9 mouse cellular contexts compared by ENCODE assay signal in genomic region chr5:38196821-38197481, GRCm38 (mm10). TPM values are rescaled to one million over a fixed set of nuclear protein-coding genes. Genes with fewer than 3 reads are reported as not detected.
DNase-seq lines count a peak whose midpoint lies in the region; ATAC-seq and TF ChIP-seq lines count a peak whose summit lies in the region.
"Had no signal": no experiment of that assay in that cellular context is flagged by ENCODE, and none has a peak within 500 bp of the region (broad histone marks: within the 10 kb centered on the region; RNA-seq: fewer than 3 reads in every experiment).

No protein-coding gene starts in this region.

- H3K36me3 ChIP-seq in heart, postnatal 0 days (replicated peaks; ENCODE audit: control insufficient read depth, insufficient read depth, low read length) = peaks cover 21% of the 10 kb centered on the region
- H3K36me3 ChIP-seq in midbrain, embryonic 12.5 days = peaks cover 29% of the 10 kb centered on the region
- peaks cover 24% of the 10 kb centered on the region; the same call in 1 of the 2 replicates for H3K36me3 ChIP-seq in kidney, embryonic 14.5 days (ENCODE audit: control insufficient read depth, insufficient read depth, low read length)

- DNase-seq in heart, postnatal 0 days (ENCODE audit: low spot score) = no peak
- DNase-seq in heart, adult 18-20 months = no peak
- DNase-seq in MN1 (ENCODE audit: low spot score) = peak; percentile 91
- peak; percentile 35 for DNase-seq in adrenal gland, adult 8-10 months
- DNase-seq in left cerebral cortex, postnatal 25 days (ENCODE audit: low spot score in 2 of 2) = no peak

- no peaks in the 10 kb centered on the region for H3K9me3 ChIP-seq in heart, postnatal 0 days (replicated peaks; ENCODE audit: control insufficient read depth, low read length)
- H3K9me3 ChIP-seq in midbrain, embryonic 12.5 days = no peaks in the 10 kb centered on the region
- no peaks in the 10 kb centered on the region for H3K9me3 ChIP-seq in kidney, embryonic 14.5 days (ENCODE audit: control insufficient read depth, low read length)
- H3K9me3 ChIP-seq: embryonic facial prominence, embryonic 12.5 days had no signal

- 0 out of 2 replicates have a peak, but pooled peaks have one; percentile 17 for ATAC-seq in heart, postnatal 0 days (ENCODE audit: insufficient read depth, low read depth)
- peak; percentile 61; the same call in 1 of the 2 replicates for ATAC-seq in midbrain, embryonic 12.5 days (ENCODE audit: low FRiP score, low read depth)
- no peak for ATAC-seq in kidney, embryonic 14.5 days (ENCODE audit: low FRiP score, low TSS enrichment)

- intact Hi-C loops in left cerebral cortex, postnatal 25 days (cut with DNase I) = loop anchor here (1.0 to 10.0 kb wide), 3 partner anchors 41 to 902 kb away; no protein-coding TSS in a partner anchor

- TF ChIP-seq EP300 in heart, postnatal 0 days (IDR thresholded peaks at IDR 0.05; ENCODE audit: low read depth) = no peak

- no peaks in the 10 kb centered on the region for H3K27me3 ChIP-seq in heart, postnatal 0 days (ENCODE audit: control insufficient read depth, insufficient read depth, low read length)
- peaks cover 41% of the 10 kb centered on the region for H3K27me3 ChIP-seq in midbrain, embryonic 12.5 days
- H3K27me3 ChIP-seq in kidney, embryonic 14.5 days (ENCODE audit: control insufficient read depth, insufficient read depth, low read length) = no peaks in the 10 kb centered on the region
- H3K27me3 ChIP-seq: embryonic facial prominence, embryonic 12.5 days had no signal

- H3K4me3 ChIP-seq in heart, postnatal 0 days (ENCODE audit: low read depth, low read length) = no peak overlapping the region
- H3K4me3 ChIP-seq in midbrain, embryonic 12.5 days = no peak overlapping the region
- no peak overlapping the region for H3K4me3 ChIP-seq in kidney, embryonic 14.5 days (ENCODE audit: low read length)
- H3K4me3 ChIP-seq: embryonic facial prominence, embryonic 12.5 days had no signal

- no peak overlapping the region for H3K27ac ChIP-seq in heart, postnatal 0 days (ENCODE audit: low read depth)
- no peak overlapping the region for H3K27ac ChIP-seq in midbrain, embryonic 12.5 days (replicated peaks)
- H3K27ac ChIP-seq in kidney, embryonic 14.5 days (ENCODE audit: low read depth, low read length) = no peak overlapping the region
- H3K27ac ChIP-seq: embryonic facial prominence, embryonic 12.5 days; liver, embryonic 14.5 days had no signal

- no peak overlapping the region for H3K9ac ChIP-seq in heart, postnatal 0 days (replicated peaks; ENCODE audit: low read depth, low read length)
- no peak overlapping the region for H3K9ac ChIP-seq in midbrain, embryonic 12.5 days (replicated peaks)
- no peak overlapping the region for H3K9ac ChIP-seq in kidney, embryonic 14.5 days (ENCODE audit: low read depth, low read length)
- H3K9ac ChIP-seq: embryonic facial prominence, embryonic 12.5 days; liver, embryonic 14.5 days had no signal

- no peak for TF ChIP-seq CTCF in heart, postnatal 0 days (IDR thresholded peaks at IDR 0.05; ENCODE audit: low read depth)

- WGBS in heart, postnatal 0 days = 57% methylated on average over 5 of the region's 5 CpGs
- 74% methylated on average over 5 of the region's 5 CpGs for WGBS in midbrain, embryonic 12.5 days
- WGBS in kidney, embryonic 14.5 days = 55% methylated on average over 5 of the region's 5 CpGs

- H3K4me2 ChIP-seq in heart, postnatal 0 days (ENCODE audit: low read depth, low read length) = no peak overlapping the region
- H3K4me2 ChIP-seq in midbrain, embryonic 12.5 days (replicated peaks) = no peak overlapping the region
- no peak overlapping the region for H3K4me2 ChIP-seq in kidney, embryonic 14.5 days (replicated peaks; ENCODE audit: low read depth, low read length)
- H3K4me2 ChIP-seq: embryonic facial prominence, embryonic 12.5 days had no signal

- no peaks in the 10 kb centered on the region for H3K4me1 ChIP-seq in heart, postnatal 0 days (ENCODE audit: control insufficient read depth, insufficient read depth)
- peaks cover 12% of the 10 kb centered on the region for H3K4me1 ChIP-seq in midbrain, embryonic 12.5 days
- no peaks in the 10 kb centered on the region for H3K4me1 ChIP-seq in kidney, embryonic 14.5 days (ENCODE audit: control insufficient read depth, insufficient read depth, low read length)
- H3K4me1 ChIP-seq: embryonic facial prominence, embryonic 12.5 days had no signal

RNA-seq across cellular contexts. Expression of gene Zbtb49, which starts 23.3 kb away (rescaled TPM):
- total RNA-seq in heart, postnatal 0 days (2014; rRNA removed; ENCODE audit: low replicate concordance) = 6.4 and 15.3 TPM in 2 replicates
- polyA plus RNA-seq in heart, postnatal 0 days (2015; fragmentation: Nextera tagmentation; extraction: Ambion mirVana) = 4.4 TPM in 2 replicates
- total RNA-seq in heart, adult 18-20 months (2021) = 1 to 10 TPM; 3.5 to 4.0 TPM
- 10 to 100 TPM in 3 of 4 experiments, 1 to 10 TPM in 1; 9.3 to 14.1 (median 12.2) TPM for total RNA-seq in adrenal gland, adult 8-10 months (2022)
- 22.0 and 26.8 TPM in 2 replicates for polyA plus RNA-seq in midbrain, embryonic 12.5 days (2016; fragmentation: Nextera tagmentation; extraction: Ambion mirVana)
- 9.5 and 14.2 TPM in 2 replicates for polyA plus RNA-seq in kidney, embryonic 14.5 days (2014; fragmentation: Nextera tagmentation; extraction: Ambion mirVana)
- total RNA-seq in left cerebral cortex, postnatal 25 days (2021) = 10 to 100 TPM; 16.0 to 22.7 TPM

RNA-seq across cellular contexts. Expression of gene Lyar, which starts 23.3 kb away (rescaled TPM):
- total RNA-seq in heart, postnatal 0 days (2014; rRNA removed; ENCODE audit: low replicate concordance) = 5.6 and 13.6 TPM in 2 replicates
- 36.5 and 42.1 TPM in 2 replicates for polyA plus RNA-seq in heart, postnatal 0 days (2015; fragmentation: Nextera tagmentation; extraction: Ambion mirVana)
- total RNA-seq in heart, adult 18-20 months (2021) = 10 to 100 TPM; 15.5 to 17.4 TPM
- 10 to 100 TPM; 12.9 to 17.3 (median 13.8) TPM for total RNA-seq in adrenal gland, adult 8-10 months (2022)
- 100 and 113 TPM in 2 replicates for polyA plus RNA-seq in midbrain, embryonic 12.5 days (2016; fragmentation: Nextera tagmentation; extraction: Ambion mirVana)
- 134 and 156 TPM in 2 replicates for polyA plus RNA-seq in kidney, embryonic 14.5 days (2014; fragmentation: Nextera tagmentation; extraction: Ambion mirVana)
- 10 to 100 TPM; 11.0 to 11.9 TPM for total RNA-seq in left cerebral cortex, postnatal 25 days (2021)

RNA-seq across cellular contexts. Expression of gene Nsg1, which starts 37.2 kb away (rescaled TPM):
- 9.0 and 29.2 TPM in 2 replicates for total RNA-seq in heart, postnatal 0 days (2014; rRNA removed; ENCODE audit: low replicate concordance)
- polyA plus RNA-seq in heart, postnatal 0 days (2015; fragmentation: Nextera tagmentation; extraction: Ambion mirVana) = 12.5 and 14.7 TPM in 2 replicates
- total RNA-seq in heart, adult 18-20 months (2021) = 1 to 10 TPM; 5.7 to 8.3 TPM
- total RNA-seq in adrenal gland, adult 8-10 months (2022) = 10 to 100 TPM; 46.7 to 97.5 (median 70.7) TPM
- polyA plus RNA-seq in midbrain, embryonic 12.5 days (2016; fragmentation: Nextera tagmentation; extraction: Ambion mirVana) = 369 and 382 TPM in 2 replicates
- polyA plus RNA-seq in kidney, embryonic 14.5 days (2014; fragmentation: Nextera tagmentation; extraction: Ambion mirVana) = 22.3 and 38.0 TPM in 2 replicates
- 100 to 1,000 TPM; 449 to 509 TPM for total RNA-seq in left cerebral cortex, postnatal 25 days (2021)

Comparison
In these comparisons a context has a peak if more than half of its experiments do, and no peak if none do; other contexts are left out.
1. DNase-seq: peak in MN1 (single experiment) and adrenal gland, adult 8-10 months (single experiment); none in heart, postnatal 0 days (single experiment), heart, adult 18-20 months (0 of 2) and left cerebral cortex, postnatal 25 days (0 of 2).
2. RNA of gene Nsg1, which starts 37.2 kb away (total RNA-seq): 449 to 509 TPM in left cerebral cortex, postnatal 25 days; 46.7 to 97.5 TPM in adrenal gland, adult 8-10 months, 9.0 to 29.2 TPM in heart, postnatal 0 days and 5.7 to 8.3 TPM in heart, adult 18-20 months; every median in the first group is over 4 times any median in the second.